7 mouse cellular contexts compared by ENCODE assay signal in genomic region chr17:73882194-73882593, GRCm38 (mm10).
A peak's percentile ranks its signal among the peaks of the same experiment; 100 is the strongest.
DNase-seq lines count a peak whose midpoint lies in the region; ATAC-seq lines count a peak whose summit lies in the region.

No protein-coding gene starts in this region.

- ATAC-seq in megakaryocyte-erythroid progenitor cell, adult 5-6 weeks (replicated peaks; ENCODE audit: low FRiP score, low TSS enrichment, poor library complexity, severe bottlenecking) = peak; percentile 95

- DNase-seq in adipocyte (ENCODE audit: low spot score) = peak; percentile 94
- peak; percentile 73 to 79 for DNase-seq in cerebellum, postnatal 4 days (ENCODE audit: low spot score in 2 of 2)
- DNase-seq in gastrocnemius, postnatal 10 days = peak; percentile 70
- DNase-seq in hindlimb bud, embryonic 11.5 days (ENCODE audit: extremely low spot score, low read depth, low spot score) = peak; percentile 56
- DNase-seq in left cerebral cortex, adult 18-20 months (ENCODE audit: low spot score in 2 of 2) = peak; percentile 81 to 82
- peak; percentile 75 for DNase-seq in right cerebral cortex, postnatal 25 days

Comparison
In these comparisons a context has a peak if more than half of its experiments do, and no peak if none do; other contexts are left out.
1. Peak in every context shown above with its lines: DNase-seq and ATAC-seq.